Mouse (Mus musculus) heart, embryonic 15.5 days (tissue): Measurements from ENCODE around the gene Olfr1415. TPM values are rescaled to one million over a fixed set of nuclear protein-coding genes. Genes with fewer than 3 reads are reported as not detected.
"Not testable (repeated sequence)": the region's sequence is repeated elsewhere in the genome, so short reads cannot be mapped to it uniquely, and the experiment has no call there.

Source experiments
- ATAC-seq: fragments of 200-750 bp; cut with Nextera tagmentation; replicated peaks from 2 replicates; pipeline ENCODE4 v1.8.0; 2017; ENCODE audit warnings: low read depth, moderate TSS enrichment; ENCODE audit not compliant: insufficient number of reproducible peaks, insufficient read depth, low FRiP score
- H3K27ac ChIP-seq: fragments of 300-500 bp; sonication (generic); 2 replicates; pipeline ENCODE4 v1.5.1; 2015; ENCODE audit warnings: mild to moderate bottlenecking, inconsistent platforms
- H3K27me3 ChIP-seq: fragments of 300-500 bp; sonication (generic); 2 replicates; pipeline ENCODE4 v1.6.1; 2015; ENCODE audit warnings: inconsistent platforms
- H3K36me3 ChIP-seq: fragments of 300-500 bp; sonication (generic); 2 replicates; pipeline ENCODE4 v1.6.1; 2015; ENCODE audit warnings: mild to moderate bottlenecking, inconsistent platforms
- H3K4me1 ChIP-seq: fragments of 300-500 bp; sonication (generic); replicated peaks from 2 replicates; pipeline ENCODE4 v1.6.1; 2015; ENCODE audit warnings: inconsistent platforms
- H3K4me2 ChIP-seq: fragments of 300-500 bp; sonication (generic); 2 replicates; pipeline ENCODE4 v1.6.1; 2015; ENCODE audit warnings: inconsistent platforms, mild to moderate bottlenecking, moderate library complexity
- H3K4me3 ChIP-seq: fragments of 300-500 bp; sonication (generic); 2 replicates; pipeline ENCODE4 v1.5.1; 2015; ENCODE audit warnings: mild to moderate bottlenecking, inconsistent platforms
- H3K9ac ChIP-seq: fragments of 300-500 bp; sonication (generic); 2 replicates; pipeline ENCODE4 v1.6.1; 2015; ENCODE audit warnings: mild to moderate bottlenecking, inconsistent platforms
- H3K9me3 ChIP-seq: fragments of 300-500 bp; sonication (generic); replicated peaks from 2 replicates; pipeline ENCODE4 v1.6.1; 2016; ENCODE audit warnings: inconsistent platforms
- WGBS: fragments of 180-500 bp; shearing (Covaris S2); methylation state at CpG from one replicate; pipeline ENCODE4 v1.1.7; 2015; ENCODE audit warnings: mixed read lengths; 5-methylcytosine and 5-hydroxymethylcytosine counted together
- polyA plus RNA-seq: library from polyadenylated mRNA; unstranded; fragments of >200 nt; fragmentation: Nextera tagmentation; extraction: Ambion mirVana; gene quantifications from 2 replicates; pipeline ENCODE4 v1.2.1, GENCODE M21; 2015

The Olfr1415 gene
- polyA plus RNA-seq: not detected in 2 replicates

DNA sequence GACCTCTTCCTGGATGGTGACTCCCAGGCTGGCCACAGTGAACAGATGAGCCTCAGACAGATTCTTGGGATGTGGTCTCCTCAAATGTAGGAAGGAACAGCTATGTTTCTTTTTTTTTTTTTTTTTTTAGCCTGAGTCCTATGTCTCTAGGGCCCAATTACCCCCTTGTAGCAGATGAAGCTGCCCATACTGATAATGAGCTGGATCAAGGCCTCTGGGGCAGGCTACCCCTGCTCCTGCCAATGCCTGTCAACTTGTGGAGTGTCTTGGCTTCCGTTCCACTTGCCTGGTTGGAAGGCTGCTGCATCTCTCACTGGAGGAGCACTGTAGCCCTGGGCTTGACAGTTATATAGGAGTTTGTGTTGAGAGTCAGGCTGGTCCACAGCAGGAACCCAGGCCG lies at the start of gene Olfr1415:
Olfr1415 (minus strand) TSS at position 101 of the 400 bp plus-strand sequence.
- Histone ChIP-seq H3K9me3 (no peaks in the 10 kb centered on the region), H3K27me3 (peaks cover 5% of the 10 kb centered on the region; the same call in 1 of the 2 replicates), H3K36me3 (no peaks in the 10 kb centered on the region), H3K27ac (no peak within 1 kb of the TSS), H3K4me3 (no peak within 1 kb of the TSS), H3K4me1 (no peaks in the 10 kb centered on the region), H3K9ac (no peak within 1 kb of the TSS), H3K4me2 (no peak within 1 kb of the TSS)
- WGBS: 76% methylated on average over 2 of the region's 2 CpGs
- no peak for ATAC-seq

DNA sequence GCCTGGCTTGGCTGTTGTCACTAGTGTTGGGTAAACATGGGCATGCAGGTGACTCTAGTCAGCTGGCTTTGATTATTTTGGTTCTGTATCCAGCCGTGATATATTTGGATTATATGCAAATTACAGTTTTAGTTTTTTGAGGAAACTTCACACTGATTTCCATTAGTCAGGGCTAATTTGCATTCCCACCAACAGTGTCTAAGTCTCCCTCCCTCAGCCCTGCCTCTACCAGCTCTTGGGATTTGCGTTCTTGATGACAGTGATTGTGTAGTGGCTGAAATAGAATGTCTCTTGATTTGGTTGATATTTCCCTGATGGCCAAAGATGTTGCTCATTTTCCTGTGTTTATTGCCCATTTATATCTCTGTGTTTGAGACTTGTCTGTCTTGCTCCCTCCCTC lies 43.2 kb upstream of the Olfr1415 start:
- Histone ChIP-seq H3K36me3 (no peaks in the 10 kb centered on the region), H3K27me3 (0 out of 2 replicates have a peak, but pooled peaks cover 3% of the 10 kb centered on the region), H3K9ac (no peak overlapping the region), H3K9me3 (no peaks in the 10 kb centered on the region), H3K4me1 (no peaks in the 10 kb centered on the region), H3K4me2 (no peak overlapping the region), H3K27ac (no peak overlapping the region), H3K4me3 (no peak overlapping the region)
- 28% methylated on average over 2 of the region's 2 CpGs for WGBS
- ATAC-seq: no peak

- H3K4me2 ChIP-seq: no peak overlapping the region
- H3K9me3 ChIP-seq: no peaks in the 10 kb centered on the region
- H3K9ac ChIP-seq: no peak overlapping the region
- H3K27ac ChIP-seq: no peak overlapping the region
- no peaks in the 10 kb centered on the region for H3K36me3 ChIP-seq
- H3K4me1 ChIP-seq: no peaks in the 10 kb centered on the region
- WGBS: 30% methylated on average over 5 of the region's 5 CpGs
- 0 out of 2 replicates have a peak, but pooled peaks cover 3% of the 10 kb centered on the region for H3K27me3 ChIP-seq
- ATAC-seq: no peak
- no peak overlapping the region for H3K4me3 ChIP-seq
Measured at GRCm38 (mm10) chr1:92536972-92537371, 41.1 kb upstream of the Olfr1415 start.

- no peak for ATAC-seq
- Histone ChIP-seq H3K4me1 (no peaks in the 10 kb centered on the region), H3K36me3 (no peaks in the 10 kb centered on the region), H3K4me3 (no peak overlapping the region), H3K27me3 (peaks cover 16% of the 10 kb centered on the region), H3K9ac (no peak overlapping the region), H3K9me3 (no peaks in the 10 kb centered on the region), H3K4me2 (no peak overlapping the region), H3K27ac (no peak overlapping the region)
- WGBS: 69% methylated on average over 3 of the region's 3 CpGs
Measured at GRCm38 (mm10) chr1:92523764-92524163, 27.9 kb upstream of the Olfr1415 start.

DNA sequence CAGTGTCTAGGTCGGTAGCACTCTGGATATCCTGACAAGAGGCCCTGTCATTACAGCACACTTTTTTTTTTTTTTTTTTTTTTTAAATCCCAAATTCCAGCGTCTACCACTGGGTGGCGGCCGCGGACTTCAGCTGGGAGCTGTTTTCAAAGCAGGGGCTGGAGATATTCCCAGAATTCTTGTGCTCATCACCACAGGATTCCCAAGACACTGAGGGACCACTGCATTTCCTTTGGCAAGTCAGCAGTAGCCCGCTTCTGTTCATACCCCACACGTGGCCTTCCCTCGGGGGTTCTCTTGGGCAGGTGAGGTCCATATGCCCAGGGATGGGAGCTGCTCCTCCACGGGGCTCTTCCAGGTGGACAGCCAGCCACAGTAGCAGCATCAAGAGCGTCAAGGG lies 25.5 kb upstream of the Olfr1415 start:
- Histone ChIP-seq H3K36me3 (no peaks in the 10 kb centered on the region), H3K27ac (no peak overlapping the region), H3K4me1 (no peaks in the 10 kb centered on the region), H3K9me3 (no peaks in the 10 kb centered on the region), H3K4me2 (no peak overlapping the region), H3K9ac (no peak overlapping the region), H3K4me3 (no peak overlapping the region), H3K27me3 (peaks cover 21% of the 10 kb centered on the region)
- WGBS: 18% methylated on average over 10 of the region's 10 CpGs
- ATAC-seq: no peak

DNA sequence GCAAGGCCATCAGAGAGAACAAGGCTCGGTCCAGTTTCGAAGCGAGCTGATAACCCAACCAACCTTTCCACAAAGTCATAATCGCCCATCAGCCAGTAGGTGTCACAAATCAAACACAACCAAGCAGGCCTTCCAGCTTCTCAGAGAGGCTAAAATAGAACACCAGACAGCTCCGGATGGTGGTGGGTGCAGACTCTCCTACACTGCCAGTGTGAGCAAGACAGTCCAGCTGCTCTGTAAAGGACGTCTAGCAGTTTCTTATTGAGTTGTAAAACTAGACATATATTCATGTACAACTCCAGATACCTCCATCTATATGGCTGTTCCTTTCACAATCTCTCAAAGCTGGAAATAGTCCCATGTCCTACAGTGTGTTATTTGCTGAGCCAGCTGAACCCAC lies 23.1 kb upstream of the Olfr1415 start:
- Histone ChIP-seq H3K4me3 (no peak overlapping the region), H3K9ac (no peak overlapping the region), H3K9me3 (no peaks in the 10 kb centered on the region), H3K27me3 (peaks cover 21% of the 10 kb centered on the region), H3K4me1 (no peaks in the 10 kb centered on the region), H3K4me2 (no peak overlapping the region), H3K27ac (no peak overlapping the region), H3K36me3 (no peaks in the 10 kb centered on the region)
- WGBS: 77% methylated on average over 6 of the region's 6 CpGs
- no peak for ATAC-seq

- Histone ChIP-seq H3K4me1 (no peaks in the 10 kb centered on the region), H3K27me3 (peaks cover 21% of the 10 kb centered on the region), H3K27ac (no peak within 1 kb of the TSS), H3K9ac (no peak within 1 kb of the TSS), H3K4me2 (no peak within 1 kb of the TSS), H3K36me3 (no peaks in the 10 kb centered on the region), H3K9me3 (no peaks in the 10 kb centered on the region), H3K4me3 (no peak within 1 kb of the TSS)
- no peak for ATAC-seq
- 80% methylated on average over 3 of the region's 3 CpGs for WGBS
Measured at GRCm38 (mm10) chr1:92518561-92518960, 22.7 kb upstream of the Olfr1415 start, which contains the start of gene Olfr1414. Gene Olfr1414, minus strand, starts transcription at chr1:92518661.

GRCm38 (mm10) chr1:92515390-92515789 lies 19.5 kb upstream of the Olfr1415 start:
- Histone ChIP-seq H3K36me3 (no peaks in the 10 kb centered on the region), H3K4me2 (no peak overlapping the region), H3K4me1 (no peaks in the 10 kb centered on the region), H3K9ac (no peak overlapping the region), H3K27me3 (peaks cover 12% of the 10 kb centered on the region), H3K27ac (no peak overlapping the region), H3K4me3 (no peak overlapping the region), H3K9me3 (no peaks in the 10 kb centered on the region)
- 68% methylated on average over 11 of the region's 11 CpGs for WGBS
- ATAC-seq: no peak

- not testable (repeated sequence) for H3K4me1 ChIP-seq, H3K9ac ChIP-seq, H3K27me3 ChIP-seq, H3K9me3 ChIP-seq, ATAC-seq, H3K27ac ChIP-seq, H3K4me2 ChIP-seq, H3K36me3 ChIP-seq, H3K4me3 ChIP-seq
- 75% methylated on average over 5 of the region's 5 CpGs for WGBS
Measured at GRCm38 (mm10) chr1:92511646-92512045, 15.7 kb upstream of the Olfr1415 start.

DNA sequence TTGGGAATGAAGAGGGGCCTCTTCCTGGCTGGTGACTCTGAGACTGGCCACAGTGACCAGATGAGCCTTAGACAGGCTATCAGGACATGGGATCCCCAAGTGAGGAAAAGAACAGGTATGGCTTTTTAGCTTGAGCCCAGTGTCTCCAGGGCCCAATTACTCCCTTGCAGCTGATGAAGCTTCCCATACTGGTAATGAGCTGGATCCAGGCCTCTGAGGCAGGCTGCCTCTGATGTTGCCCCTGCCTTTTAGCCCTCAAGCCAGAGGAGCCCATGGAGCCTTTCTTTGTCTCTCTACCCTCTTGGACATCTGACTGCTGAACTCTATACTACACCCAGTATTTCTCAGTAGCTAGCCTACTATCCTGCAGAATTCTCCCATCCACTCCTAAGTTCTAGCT lies 10.9 kb downstream of the Olfr1415 start, which contains the start of gene Olfr1416:
Olfr1416 (minus strand) TSS at position 101 of the 400 bp plus-strand sequence.
- no peaks in the 10 kb centered on the region for H3K9me3 ChIP-seq
- H3K36me3 ChIP-seq: no peaks in the 10 kb centered on the region
- no peak within 1 kb of the TSS for H3K27ac ChIP-seq
- no peak within 1 kb of the TSS for H3K4me2 ChIP-seq
- H3K27me3 ChIP-seq: 0 out of 2 replicates have a peak, but pooled peaks cover 2% of the 10 kb centered on the region
- no peak within 1 kb of the TSS for H3K9ac ChIP-seq
- H3K4me1 ChIP-seq: no peaks in the 10 kb centered on the region
- no peak for ATAC-seq
- no peak within 1 kb of the TSS for H3K4me3 ChIP-seq

- Histone ChIP-seq H3K9ac (peak overlapping the region; percentile 60), H3K36me3 (peaks cover 15% of the 10 kb centered on the region), H3K27me3 (peaks cover 3% of the 10 kb centered on the region; the same call in 1 of the 2 replicates), H3K4me3 (peak overlapping the region; percentile 82), H3K4me1 (peaks cover 15% of the 10 kb centered on the region), H3K4me2 (peak overlapping the region; percentile 93), H3K27ac (peak overlapping the region; percentile 66), H3K9me3 (no peaks in the 10 kb centered on the region)
- ATAC-seq: peak; percentile 40; the same call in 1 of the 2 replicates
- 3% methylated on average over 10 of the region's 10 CpGs for WGBS
Measured at GRCm38 (mm10) chr1:92474066-92474578, 21.8 kb downstream of the Olfr1415 start.
